In the genomic region with DNA sequence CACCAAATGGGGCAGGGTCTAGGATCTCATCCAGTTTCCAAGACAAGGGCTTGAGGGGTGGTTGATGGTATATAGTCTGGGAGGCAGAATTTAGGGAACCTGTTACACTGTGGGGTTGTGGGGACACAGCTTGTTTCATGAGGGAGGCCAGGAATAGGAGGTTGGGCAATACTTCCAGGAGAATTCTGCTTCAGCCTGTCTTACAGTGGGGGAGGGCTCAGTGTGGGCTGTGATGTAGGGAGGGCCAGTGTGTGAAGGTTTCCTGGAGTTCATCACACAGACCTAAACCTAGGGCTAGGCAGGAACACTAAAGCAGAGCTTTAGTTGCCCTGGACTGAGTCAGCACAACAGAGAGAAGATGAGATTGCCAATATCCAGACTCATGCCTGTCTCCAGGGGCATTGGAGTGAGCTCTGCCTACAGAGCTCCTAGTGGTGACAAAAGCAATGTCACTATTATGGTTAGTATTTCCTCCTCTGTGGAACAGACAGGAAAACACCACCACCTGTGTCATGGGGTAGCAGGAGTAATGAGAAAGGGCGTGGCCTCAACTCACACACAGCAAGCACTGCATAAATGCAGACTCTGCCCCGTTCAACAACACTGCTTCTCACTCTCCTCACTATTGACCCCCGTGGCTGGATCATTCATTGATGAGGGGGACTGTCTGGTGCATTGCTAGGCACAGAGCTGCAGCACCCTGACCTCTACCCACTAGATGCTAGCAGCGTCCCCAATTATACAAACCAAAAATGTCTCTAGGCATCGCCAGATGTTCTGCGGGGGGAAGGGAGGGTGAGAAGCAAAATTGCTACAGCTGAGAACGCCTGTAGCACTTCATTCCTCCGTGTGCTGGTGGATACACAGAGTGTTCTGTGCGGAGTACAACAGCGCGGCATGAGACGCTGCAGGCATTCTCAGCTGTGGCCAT, we compare ENCODE assay signal across 9 mouse cellular contexts.
DNase-seq lines count a peak whose midpoint lies in the region; ATAC-seq lines count a peak whose summit lies in the region.
"Had no signal": no experiment of that assay in that cellular context is flagged by ENCODE, and none has a peak within 500 bp of the region (broad histone marks: within the 10 kb centered on the region; RNA-seq: fewer than 3 reads in every experiment).

No protein-coding gene starts in this region.

- H3K27me3 ChIP-seq in embryonic facial prominence, embryonic 11.5 days (ENCODE audit: control insufficient read depth, insufficient read depth, low read length): no peaks in the 10 kb centered on the region
- H3K27me3 ChIP-seq in embryonic facial prominence, embryonic 10.5 days (replicated peaks; ENCODE audit: low read depth, poor library complexity, severe bottlenecking): no peaks in the 10 kb centered on the region
- no peaks in the 10 kb centered on the region for H3K27me3 ChIP-seq in midbrain, embryonic 13.5 days
- H3K27me3 ChIP-seq in midbrain, embryonic 14.5 days (ENCODE audit: control insufficient read depth, insufficient read depth, low read length): no peaks in the 10 kb centered on the region
- H3K27me3 ChIP-seq: heart, embryonic 15.5 days had no signal

- 60% methylated on average over 12 of the region's 12 CpGs for WGBS in embryonic facial prominence, embryonic 11.5 days
- WGBS in embryonic facial prominence, embryonic 10.5 days: 77% methylated on average over 12 of the region's 12 CpGs
- WGBS in midbrain, embryonic 13.5 days: 82% methylated on average over 12 of the region's 12 CpGs
- WGBS in midbrain, embryonic 14.5 days: 76% methylated on average over 12 of the region's 12 CpGs

- H3K4me2 ChIP-seq in embryonic facial prominence, embryonic 11.5 days (ENCODE audit: low read depth, low read length): no peak overlapping the region
- H3K4me2 ChIP-seq in midbrain, embryonic 13.5 days (replicated peaks): no peak overlapping the region
- H3K4me2 ChIP-seq in midbrain, embryonic 14.5 days (ENCODE audit: low read length): no peak overlapping the region
- H3K4me2 ChIP-seq: heart, embryonic 15.5 days had no signal

- DNase-seq in embryonic facial prominence, embryonic 11.5 days (ENCODE audit: low spot score): peak; percentile 17
- no peak for DNase-seq in embryonic facial prominence, embryonic 10.5 days (ENCODE audit: low spot score)
- DNase-seq in midbrain, embryonic 14.5 days: no peak
- DNase-seq in adrenal gland, postnatal 4 days (ENCODE audit: low spot score in 2 of 2): no peak
- DNase-seq in cerebellum, postnatal 36 days: no peak

- no peaks in the 10 kb centered on the region for H3K36me3 ChIP-seq in embryonic facial prominence, embryonic 11.5 days (replicated peaks; ENCODE audit: control insufficient read depth, insufficient read depth, low read depth, low read length)
- no peaks in the 10 kb centered on the region for H3K36me3 ChIP-seq in embryonic facial prominence, embryonic 10.5 days (replicated peaks)
- no peaks in the 10 kb centered on the region for H3K36me3 ChIP-seq in midbrain, embryonic 13.5 days
- no peaks in the 10 kb centered on the region for H3K36me3 ChIP-seq in midbrain, embryonic 14.5 days (ENCODE audit: control insufficient read depth, insufficient read depth, low read length)
- H3K36me3 ChIP-seq: heart, embryonic 15.5 days had no signal

- no peak overlapping the region for H3K4me3 ChIP-seq in embryonic facial prominence, embryonic 11.5 days (ENCODE audit: low read depth, low read length)
- no peak overlapping the region for H3K4me3 ChIP-seq in embryonic facial prominence, embryonic 10.5 days
- no peak overlapping the region for H3K4me3 ChIP-seq in midbrain, embryonic 13.5 days (replicated peaks)
- no peak overlapping the region for H3K4me3 ChIP-seq in midbrain, embryonic 14.5 days (replicated peaks; ENCODE audit: low read depth, low read length)
- H3K4me3 ChIP-seq: heart, embryonic 15.5 days had no signal

- no peak overlapping the region for H3K27ac ChIP-seq in embryonic facial prominence, embryonic 11.5 days (replicated peaks; ENCODE audit: low read depth, low read length)
- H3K27ac ChIP-seq in embryonic facial prominence, embryonic 10.5 days (replicated peaks): no peak overlapping the region
- no peak overlapping the region for H3K27ac ChIP-seq in midbrain, embryonic 13.5 days
- H3K27ac ChIP-seq in midbrain, embryonic 14.5 days (replicated peaks; ENCODE audit: low read depth, low read length): no peak overlapping the region

- H3K9me3 ChIP-seq in embryonic facial prominence, embryonic 11.5 days (replicated peaks; ENCODE audit: control insufficient read depth, low read length): no peaks in the 10 kb centered on the region
- peaks cover 7% of the 10 kb centered on the region; the same call in 1 of the 2 replicates for H3K9me3 ChIP-seq in embryonic facial prominence, embryonic 10.5 days
- peaks cover 5% of the 10 kb centered on the region; the same call in 1 of the 2 replicates for H3K9me3 ChIP-seq in midbrain, embryonic 13.5 days
- no peaks in the 10 kb centered on the region; the same call in 1 of the 2 replicates for H3K9me3 ChIP-seq in midbrain, embryonic 14.5 days (ENCODE audit: control insufficient read depth, low read length)
- H3K9me3 ChIP-seq: heart, embryonic 15.5 days had no signal

- 0 out of 2 replicates have a peak, but pooled peaks have one; percentile 25 for ATAC-seq in embryonic facial prominence, embryonic 11.5 days (replicated peaks; ENCODE audit: insufficient number of reproducible peaks, low FRiP score, low TSS enrichment, low read depth)
- ATAC-seq in midbrain, embryonic 13.5 days: peak; percentile 43; the same call in 1 of the 2 replicates
- no peak for ATAC-seq in midbrain, embryonic 14.5 days (ENCODE audit: low FRiP score, low TSS enrichment)
- peak; percentile 68 for ATAC-seq in megakaryocyte progenitor cell, adult 5-6 weeks (replicated peaks; ENCODE audit: poor library complexity)
- ATAC-seq in megakaryocyte-erythroid progenitor cell, adult 5-6 weeks (replicated peaks; ENCODE audit: low FRiP score, low TSS enrichment, poor library complexity, severe bottlenecking): no peak

- H3K4me1 ChIP-seq in embryonic facial prominence, embryonic 11.5 days (ENCODE audit: control insufficient read depth, insufficient read depth, low read length): no peaks in the 10 kb centered on the region
- H3K4me1 ChIP-seq in embryonic facial prominence, embryonic 10.5 days: peaks cover 12% of the 10 kb centered on the region
- peaks cover 9% of the 10 kb centered on the region; the same call in 1 of the 2 replicates for H3K4me1 ChIP-seq in midbrain, embryonic 13.5 days (replicated peaks)
- H3K4me1 ChIP-seq in midbrain, embryonic 14.5 days (ENCODE audit: control insufficient read depth, insufficient read depth, low read length): no peaks in the 10 kb centered on the region

- no peak overlapping the region for H3K9ac ChIP-seq in embryonic facial prominence, embryonic 11.5 days (replicated peaks; ENCODE audit: low read length)
- H3K9ac ChIP-seq in midbrain, embryonic 13.5 days (replicated peaks): no peak overlapping the region
- H3K9ac ChIP-seq in midbrain, embryonic 14.5 days (replicated peaks; ENCODE audit: low read length): no peak overlapping the region
- H3K9ac ChIP-seq: heart, embryonic 15.5 days had no signal

Comparison
In these comparisons a context has a peak if more than half of its experiments do, and no peak if none do; other contexts are left out.
1. ATAC-seq: peak in embryonic facial prominence, embryonic 11.5 days (single experiment), midbrain, embryonic 13.5 days (single experiment) and megakaryocyte progenitor cell, adult 5-6 weeks (single experiment); none in midbrain, embryonic 14.5 days (single experiment) and megakaryocyte-erythroid progenitor cell, adult 5-6 weeks (single experiment).